Mouse (Mus musculus) embryonic fibroblast, embryonic 13.5 days (primary cell): Measurements from ENCODE around the gene Esp8.
"Not testable (repeated sequence)": the region's sequence is repeated elsewhere in the genome, so short reads cannot be mapped to it uniquely, and the experiment has no call there.

Source experiments
- CTCF ChIP-seq: IDR thresholded peaks from 2 replicates; pipeline ENCODE4 v1.5.1; 2011; ENCODE audit warnings: mild to moderate bottlenecking, control low read depth, low read length, moderate library complexity, borderline replicate concordance; ENCODE audit not compliant: insufficient read depth
- POLR2A ChIP-seq: IDR thresholded peaks from 2 replicates; pipeline ENCODE4 v1.6.1; 2011; ENCODE audit warnings: low read depth, mild to moderate bottlenecking, control low read depth, low read length, moderate library complexity

GRCm38 (mm10) chr17:40483566-40483965 lies 36.3 kb upstream of the Esp8 start:
- TF ChIP-seq CTCF, POLR2A: not testable (repeated sequence)
